Mouse (Mus musculus) CH12.LX (cell line): ENCODE data around the gene Aoc3. TPM values are rescaled to one million over a fixed set of nuclear protein-coding genes. Genes with fewer than 3 reads are reported as not detected.

Experiments used
- DNase-seq: peaks from one replicate; pipeline ENCODE4 v3.0.0-alpha.2; 2013; ENCODE audit errors: extremely low read depth
- H3K27ac ChIP-seq: 2 replicates; pipeline ENCODE4 v1.5.1; 2012; ENCODE audit warnings: low read depth, mild to moderate bottlenecking, control low read depth, moderate library complexity; ENCODE audit not compliant: insufficient read depth
- H3K27me3 ChIP-seq: replicated peaks from 2 replicates; pipeline ENCODE3; 2012; ENCODE audit warnings: inconsistent platforms
- H3K36me3 ChIP-seq, 2 experiments: replicated peaks in 1 of 2; 2 replicates each; pipeline versions ENCODE3 to v1.6.1; 2012; ENCODE audit warnings: inconsistent platforms in 1 of 2, low read length in 1 of 2, mild to moderate bottlenecking in 1 of 2, mixed read lengths in 1 of 2, moderate library complexity in 1 of 2; ENCODE audit not compliant: control insufficient read depth in 1 of 2, insufficient read depth in 1 of 2
- H3K4me1 ChIP-seq, 2 experiments: 2 replicates each; pipeline ENCODE4 v1.6.1; 2012; ENCODE audit warnings: inconsistent platforms in 1 of 2, moderate library complexity in 1 of 2; ENCODE audit not compliant: insufficient read depth in 2 of 2, control insufficient read depth in 1 of 2
- H3K4me2 ChIP-seq: 2 replicates; pipeline ENCODE4 v1.6.1; 2012; ENCODE audit warnings: low read depth, mild to moderate bottlenecking, control low read depth; ENCODE audit not compliant: poor library complexity, insufficient read depth, severe bottlenecking
- H3K4me3 ChIP-seq, 3 experiments: fragments of 150-350 bp in 1 of 3; sonication (generic) in 1 of 3; replicated peaks in 1 of 3; 2 replicates each; pipeline versions ENCODE3 to v1.5.1; 2011 to 2012; ENCODE audit warnings: low read depth in 2 of 3, low read length in 2 of 3, mild to moderate bottlenecking in 2 of 3, moderate library complexity in 2 of 3, control low read depth in 1 of 3, improper control_type of control experiment in 1 of 3, inconsistent platforms in 1 of 3, mixed read lengths in 1 of 3; ENCODE audit not compliant: poor library complexity in 1 of 3
- H3K79me2 ChIP-seq: replicated peaks from 2 replicates; pipeline ENCODE4 v1.6.1; 2012; ENCODE audit warnings: mild to moderate bottlenecking, moderate library complexity; ENCODE audit not compliant: control insufficient read depth, poor library complexity, insufficient read depth, severe bottlenecking; ENCODE audit errors: extremely low read depth
- H3K9ac ChIP-seq: 2 replicates; pipeline ENCODE4 v1.6.1; 2012; ENCODE audit warnings: low read depth, mild to moderate bottlenecking, control low read depth, moderate library complexity; ENCODE audit not compliant: insufficient read depth
- H3K9me3 ChIP-seq: replicated peaks from 2 replicates; pipeline ENCODE3; 2012; ENCODE audit warnings: low read length, inconsistent platforms, mixed read lengths
- BHLHE40 ChIP-seq: IDR thresholded peaks from 2 replicates; pipeline ENCODE4 v1.6.1; 2011; ENCODE audit warnings: mild to moderate bottlenecking, low read depth, low read length, improper control_type of control experiment
- E2F4 ChIP-seq: IDR thresholded peaks from 2 replicates; pipeline ENCODE4 v1.6.1; 2011; ENCODE audit warnings: low read depth, low read length, improper control_type of control experiment; ENCODE audit not compliant: insufficient replicate concordance
- ETS1 ChIP-seq: conservative IDR thresholded peaks from 2 replicates; pipeline ENCODE4 v1.6.1; 2012; ENCODE audit warnings: low read depth, mild to moderate bottlenecking, inconsistent platforms, low read length, improper control_type of control experiment, moderate library complexity
- GABPA ChIP-seq: IDR thresholded peaks from 2 replicates; pipeline ENCODE4 v1.6.1; 2012; ENCODE audit warnings: low read depth, low read length, improper control_type of control experiment, inconsistent platforms; ENCODE audit not compliant: insufficient replicate concordance
- HCFC1 ChIP-seq: IDR thresholded peaks from 2 replicates; pipeline ENCODE4 v1.6.1; 2012; ENCODE audit warnings: low read depth, mild to moderate bottlenecking, inconsistent platforms, low read length, improper control_type of control experiment
- IRF4 ChIP-seq: IDR thresholded peaks from 2 replicates; pipeline ENCODE4 v1.6.1; 2014; ENCODE audit warnings: low read depth, mild to moderate bottlenecking, inconsistent platforms, low read length, improper control_type of control experiment
- JUN ChIP-seq: IDR thresholded peaks from 2 replicates; pipeline ENCODE4 v1.6.1; 2011; ENCODE audit warnings: low read depth, mild to moderate bottlenecking, low read length, improper control_type of control experiment, moderate library complexity; ENCODE audit not compliant: insufficient read depth
- KAT2A ChIP-seq: IDR thresholded peaks from 2 replicates; pipeline ENCODE4 v1.6.1; 2012; ENCODE audit warnings: low read length, improper control_type of control experiment, inconsistent platforms; ENCODE audit not compliant: insufficient replicate concordance
- MAX ChIP-seq: IDR thresholded peaks from 2 replicates; pipeline ENCODE4 v1.6.1; 2011; ENCODE audit warnings: low read length, improper control_type of control experiment
- MAZ ChIP-seq: IDR thresholded peaks from 2 replicates; pipeline ENCODE4 v1.6.1; 2012; ENCODE audit warnings: low read depth, mild to moderate bottlenecking, inconsistent platforms, low read length, improper control_type of control experiment, moderate library complexity
- MEF2A ChIP-seq: IDR thresholded peaks from 2 replicates; pipeline ENCODE4 v1.6.1; 2014; ENCODE audit warnings: low read depth, mild to moderate bottlenecking, inconsistent platforms, low read length, improper control_type of control experiment, borderline replicate concordance
- MXI1 ChIP-seq: IDR thresholded peaks from 2 replicates; pipeline ENCODE4 v1.6.1; 2011; ENCODE audit warnings: mild to moderate bottlenecking, low read depth, low read length, improper control_type of control experiment
- MYC ChIP-seq: IDR thresholded peaks from 2 replicates; pipeline ENCODE4 v1.6.1; 2011; ENCODE audit warnings: low read depth, mild to moderate bottlenecking, improper control_type of control experiment, low read length
- NRF1 ChIP-seq: IDR thresholded peaks from 2 replicates; pipeline ENCODE4 v1.6.1; 2014; ENCODE audit warnings: low read depth, mild to moderate bottlenecking, inconsistent platforms, low read length, improper control_type of control experiment, moderate library complexity
- PAX5 ChIP-seq: IDR thresholded peaks from 2 replicates; pipeline ENCODE4 v1.6.1; 2012; ENCODE audit warnings: low read length, inconsistent platforms, mixed read lengths
- POLR2A ChIP-seq: IDR thresholded peaks from 2 replicates; pipeline ENCODE4 v1.6.1; 2011; ENCODE audit warnings: low read depth, mild to moderate bottlenecking, improper control_type of control experiment, low read length
- POLR2AphosphoS2 ChIP-seq: IDR thresholded peaks from 2 replicates; pipeline ENCODE4 v1.6.1; 2011; ENCODE audit warnings: low read depth, low read length, improper control_type of control experiment
- RAD21 ChIP-seq: IDR thresholded peaks from 2 replicates; pipeline ENCODE4 v1.6.1; 2011; ENCODE audit warnings: low read depth, mild to moderate bottlenecking, low read length, improper control_type of control experiment, moderate library complexity
- RCOR1 ChIP-seq: conservative IDR thresholded peaks from 2 replicates; pipeline ENCODE4 v1.6.1; 2012; ENCODE audit warnings: low read depth, mild to moderate bottlenecking, inconsistent platforms, low read length, improper control_type of control experiment
- SIN3A ChIP-seq: IDR thresholded peaks from 2 replicates; pipeline ENCODE4 v1.6.1; 2012; ENCODE audit warnings: low read length, improper control_type of control experiment, inconsistent platforms
- SMC3 ChIP-seq: IDR thresholded peaks from 2 replicates; pipeline ENCODE4 v1.6.1; 2011; ENCODE audit warnings: low read depth, low read length, improper control_type of control experiment
- TCF12 ChIP-seq: IDR thresholded peaks from 2 replicates; pipeline ENCODE4 v1.6.1; 2014; ENCODE audit warnings: low read depth, mild to moderate bottlenecking, inconsistent platforms, low read length, improper control_type of control experiment
- UBTF ChIP-seq: IDR thresholded peaks from 2 replicates; pipeline ENCODE4 v1.6.1; 2012; ENCODE audit warnings: low read depth, mild to moderate bottlenecking, inconsistent platforms, low read length, improper control_type of control experiment, moderate library complexity
- USF2 ChIP-seq: conservative IDR thresholded peaks from 2 replicates; pipeline ENCODE4 v1.6.1; 2011; ENCODE audit warnings: low read depth, low read length, improper control_type of control experiment
- ZMIZ1 ChIP-seq: IDR thresholded peaks from 2 replicates; pipeline ENCODE4 v1.6.1; 2012; ENCODE audit warnings: low read depth, mild to moderate bottlenecking, inconsistent platforms, low read length, improper control_type of control experiment
- ZNF384 ChIP-seq: IDR thresholded peaks from 2 replicates; pipeline ENCODE4 v1.6.1; 2012; ENCODE audit warnings: low read depth, low read length, improper control_type of control experiment, inconsistent platforms
- dilution Hi-C: fragments of 300-500 bp; cut with MboI; formaldehyde crosslinking; loops from 2 replicates; pipeline ENCODE4 v1.14.3; 2020; ENCODE audit warnings: low sequenced_read_pairs; ENCODE audit not compliant: extremely low pct_unique_long_range_greater_than_20kb, extremely low pct_ligation_motif_present
- in situ Hi-C: fragments of 300-500 bp; cut with MboI; formaldehyde crosslinking; loops from 3 replicates; pipeline ENCODE4 v1.14.3; 2019; ENCODE audit warnings: low sequenced_read_pairs, low pct_ligation_motif_present, low pct_unique_long_range_greater_than_20kb, mixed read lengths
- polyA plus RNA-seq: library from polyadenylated mRNA; unstranded; fragments of >175 nt; gene quantifications from 2 replicates; pipeline ENCODE4 v1.2.1, GENCODE M21; 2012; ENCODE audit warnings: low read depth; ENCODE audit not compliant: insufficient read length
- total RNA-seq, 2 experiments: library from RNA; depleted of rRNA; stranded (reverse); fragments of 300-350 nt in 1 of 2; fragments of >200 nt in 1 of 2; gene quantifications; 2 replicates each; pipeline ENCODE4 v1.2.3; 2012 to 2014

Gene Aoc3
- total and polyA plus RNA-seq, 3 experiments = 0.25 to 0.99 (median 0.28) TPM

GRCm38 (mm10) chr11:101301299-101302003 is 29.0 kb upstream of the Aoc3 start:
- peaks cover 50% of the 10 kb centered on the region for H3K79me2 ChIP-seq
- H3K36me3 ChIP-seq = peaks cover 23 to 40% of the 10 kb centered on the region in 2 experiments
- TF ChIP-seq MAZ = no peak
- 0 out of 2 replicates have a peak, but pooled peaks have one; percentile 9 for TF ChIP-seq MEF2A
- no peak for TF ChIP-seq RCOR1
- TF ChIP-seq ZMIZ1 = 0 out of 2 replicates have a peak, but pooled peaks have one; percentile 1
- no peak for TF ChIP-seq SMC3
- 0 out of 2 replicates have a peak, but pooled peaks have one; percentile 5 for TF ChIP-seq BHLHE40
- TF ChIP-seq E2F4 = no peak
- TF ChIP-seq MYC = no peak
- peak; percentile 74 for TF ChIP-seq MXI1
- TF ChIP-seq, all 38 proteins: peak for 4
- Histone ChIP-seq H3K9me3 (no peaks in the 10 kb centered on the region), H3K9ac (peak overlapping the region; percentile 88), H3K4me3 (peak overlapping the region; percentile 70 to 95 (median 84)), H3K27ac (no peak overlapping the region), H3K4me1 (peaks cover 3 to 26% of the 10 kb centered on the region in 2 experiments; a peak in 3 of 4 replicates), H3K4me2 (peak overlapping the region; percentile 92), H3K27me3 (no peaks in the 10 kb centered on the region)
- in situ Hi-C loops (loop anchor here (10.0 kb wide), 1 partner anchor 217 kb away; the partner anchor contains the start of genes Coasy and Mlx), dilution Hi-C loops (no loop called here)
- no peak for DNase-seq

GRCm38 (mm10) chr11:101302004-101302798 is 28.2 kb upstream of the Aoc3 start, which contains the start of gene Becn1:
Gene Becn1, minus strand, starts transcription at chr11:101302286.
- dilution Hi-C loops = no loop called here
- H3K36me3 ChIP-seq = peaks cover 17 to 33% of the 10 kb centered on the region in 2 experiments
- peak within 1 kb of the TSS; percentile 88 for H3K9ac ChIP-seq
- H3K27ac ChIP-seq = no peak within 1 kb of the TSS
- peak within 1 kb of the TSS; percentile 70 to 95 (median 84) for H3K4me3 ChIP-seq
- H3K4me1 ChIP-seq = peaks cover 3 to 26% of the 10 kb centered on the region in 2 experiments; a peak in 3 of 4 replicates
- peak; percentile 99 for DNase-seq
- in situ Hi-C loops = loop anchor here (10.0 kb wide), 1 partner anchor 217 kb away; the partner anchor contains the start of genes Coasy and Mlx
- H3K27me3 ChIP-seq = no peaks in the 10 kb centered on the region
- H3K9me3 ChIP-seq = no peaks in the 10 kb centered on the region
- H3K4me2 ChIP-seq = peak within 1 kb of the TSS; percentile 92
- peaks cover 44% of the 10 kb centered on the region for H3K79me2 ChIP-seq
- TF ChIP-seq UBTF (no peak), ETS1 (peak; percentile 30; the same call in 1 of the 2 replicates), MAX (no peak), RAD21 (peak; percentile 89), E2F4 (no peak), JUN (peak; percentile 52; the same call in 1 of the 2 replicates), GABPA (no peak; the same call in 1 of the 2 replicates), HCFC1 (peak; percentile 86), TCF12 (peak; percentile 83), PAX5 (no peak), SIN3A (peak; percentile 94), USF2 (no peak), ZNF384 (no peak), MXI1 (peak; percentile 52; the same call in 1 of the 2 replicates), KAT2A (peak; percentile 69; the same call in 1 of the 2 replicates), POLR2AphosphoS2 (peak; percentile 42; the same call in 1 of the 2 replicates), POLR2A (peak; percentile 97), NRF1 (0 out of 2 replicates have a peak, but pooled peaks have one; percentile 32), ZMIZ1 (peak; percentile 66; the same call in 1 of the 2 replicates), MAZ (no peak), SMC3 (peak; percentile 83), MYC (0 out of 2 replicates have a peak, but pooled peaks have one; percentile 64), IRF4 (peak; percentile 68; the same call in 1 of the 2 replicates)
